Mouse (Mus musculus): Measurements from ENCODE around the gene Gadd45g. TPM values are rescaled to one million over a fixed set of nuclear protein-coding genes. Genes with fewer than 3 reads are reported as not detected.

The Gadd45g gene
- polyA plus RNA-seq, 1 experiment from 2014 or later = 33.0 TPM

DNA sequence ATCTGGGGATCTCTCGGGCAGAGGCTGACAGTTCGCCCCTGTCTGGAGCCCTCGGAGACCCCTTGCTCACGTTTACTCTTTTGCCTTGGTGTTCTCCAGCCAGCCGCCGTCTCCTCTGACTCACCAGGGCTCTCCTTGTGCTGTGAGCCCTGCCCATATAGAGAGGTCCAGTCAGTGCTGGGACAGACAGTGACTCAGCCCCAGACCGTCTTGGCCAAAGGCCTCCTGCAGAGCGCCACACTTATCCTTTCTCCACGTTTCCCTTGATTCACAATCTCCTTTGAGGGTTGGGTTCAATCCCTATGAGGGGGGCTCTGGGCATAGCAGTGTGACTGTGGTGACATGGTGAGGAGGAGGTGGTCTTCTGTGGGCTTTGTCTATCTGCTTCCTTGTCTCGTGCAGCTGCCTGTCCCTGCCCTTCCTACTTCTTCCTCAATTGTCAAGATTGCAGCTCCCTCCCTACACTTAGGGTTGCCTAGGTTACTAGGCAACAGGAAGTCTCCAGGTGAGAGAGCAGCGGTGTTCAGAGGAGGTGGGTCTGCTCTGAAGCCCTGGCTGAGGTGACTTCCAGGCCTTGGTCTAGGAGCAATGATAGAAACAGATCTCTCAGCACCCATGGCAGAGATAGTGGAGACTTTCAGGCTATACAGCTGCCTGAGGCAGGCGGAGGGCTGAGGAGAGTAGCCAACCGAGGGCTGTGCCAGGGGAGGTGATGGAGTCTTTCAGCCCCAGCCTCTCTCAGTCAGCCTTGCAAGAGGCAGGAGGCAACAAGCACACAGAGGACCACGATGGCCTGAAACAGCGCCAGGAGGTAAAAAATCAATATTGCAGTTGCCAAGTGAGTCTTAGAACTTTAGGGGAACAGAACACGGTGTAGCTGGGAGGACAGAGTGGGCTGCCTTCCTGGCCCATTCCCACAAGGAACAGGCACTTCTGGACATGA is 7.1 kb downstream of the Gadd45g start:
- H3K36me3 ChIP-seq (ENCODE audit: control insufficient read depth, insufficient read depth, low read length) = no peaks in the 10 kb centered on the region
- peak overlapping the region; percentile 6; the same call in 1 of the 2 replicates for H3K27ac ChIP-seq (ENCODE audit: low read depth)
- no peaks in the 10 kb centered on the region for H3K27me3 ChIP-seq (replicated peaks; ENCODE audit: control insufficient read depth, insufficient read depth, low read length)
- 19% methylated on average over 16 of the region's 16 CpGs for WGBS
- DNase-seq (ENCODE audit: low spot score) = peak; percentile 70
- peaks cover 42% of the 10 kb centered on the region for H3K4me1 ChIP-seq (replicated peaks; ENCODE audit: control insufficient read depth, insufficient read depth, low read length)
- H3K4me2 ChIP-seq (ENCODE audit: low read length) = peak overlapping the region; percentile 18; the same call in 1 of the 2 replicates
- H3K9me3 ChIP-seq (ENCODE audit: control insufficient read depth, low read length) = no peaks in the 10 kb centered on the region
- H3K4me3 ChIP-seq (ENCODE audit: low read depth, low read length) = no peak overlapping the region
- peak; percentile 73 for ATAC-seq (replicated peaks; ENCODE audit: low FRiP score, low TSS enrichment, low read depth)
- H3K9ac ChIP-seq (ENCODE audit: low read length) = no peak overlapping the region

- ATAC-seq (replicated peaks; ENCODE audit: low FRiP score, low TSS enrichment, low read depth) (no peak), DNase-seq (ENCODE audit: low spot score) (no peak)
- Histone ChIP-seq H3K4me2 (ENCODE audit: low read length) (no peak overlapping the region), H3K36me3 (ENCODE audit: control insufficient read depth, insufficient read depth, low read length) (no peaks in the 10 kb centered on the region), H3K27me3 (replicated peaks; ENCODE audit: control insufficient read depth, insufficient read depth, low read length) (no peaks in the 10 kb centered on the region), H3K27ac (ENCODE audit: low read depth) (no peak overlapping the region), H3K9ac (ENCODE audit: low read length) (no peak overlapping the region), H3K9me3 (ENCODE audit: control insufficient read depth, low read length) (no peaks in the 10 kb centered on the region), H3K4me1 (replicated peaks; ENCODE audit: control insufficient read depth, insufficient read depth, low read length) (peaks cover 27% of the 10 kb centered on the region), H3K4me3 (ENCODE audit: low read depth, low read length) (no peak overlapping the region)
- 70% methylated on average over 5 of the region's 5 CpGs for WGBS
These were observed 9.1 kb downstream of the Gadd45g start for GRCm38 (mm10) chr13:51855584-51855983.

- Histone ChIP-seq H3K27me3 (replicated peaks; ENCODE audit: control insufficient read depth, insufficient read depth, low read length) (no peaks in the 10 kb centered on the region), H3K36me3 (ENCODE audit: control insufficient read depth, insufficient read depth, low read length) (no peaks in the 10 kb centered on the region), H3K4me2 (ENCODE audit: low read length) (no peak overlapping the region), H3K4me3 (ENCODE audit: low read depth, low read length) (no peak overlapping the region), H3K9ac (ENCODE audit: low read length) (no peak overlapping the region), H3K4me1 (replicated peaks; ENCODE audit: control insufficient read depth, insufficient read depth, low read length) (peaks cover 23% of the 10 kb centered on the region), H3K27ac (ENCODE audit: low read depth) (no peak overlapping the region; the same call in 1 of the 2 replicates), H3K9me3 (ENCODE audit: control insufficient read depth, low read length) (no peaks in the 10 kb centered on the region)
- DNase-seq (ENCODE audit: low spot score) = no peak
- no peak for ATAC-seq (replicated peaks; ENCODE audit: low FRiP score, low TSS enrichment, low read depth)
- WGBS = 15% methylated on average over 5 of the region's 5 CpGs
These were observed 10.7 kb downstream of the Gadd45g start for GRCm38 (mm10) chr13:51857156-51857555.

DNA sequence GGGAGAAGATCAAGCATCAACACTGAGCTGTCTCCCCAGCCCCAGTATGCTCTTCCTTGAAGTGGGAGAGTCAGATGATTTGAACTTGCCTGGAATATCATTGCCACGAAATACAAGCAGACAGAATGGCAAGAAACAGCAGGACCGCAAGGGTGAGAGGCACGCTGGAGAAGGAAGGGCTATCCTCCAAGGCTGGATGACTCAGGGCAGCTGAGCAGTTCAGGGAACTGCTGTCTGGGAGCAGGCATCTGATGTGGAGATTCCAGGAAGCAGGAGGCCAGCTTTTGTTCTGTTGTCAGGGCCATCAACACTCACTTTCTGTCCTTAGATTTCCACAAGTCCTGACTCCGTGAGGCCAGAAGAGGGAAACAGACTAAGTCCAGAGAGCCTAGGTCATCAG is 12.0 kb downstream of the Gadd45g start:
- no peak overlapping the region for H3K27ac ChIP-seq (ENCODE audit: low read depth)
- WGBS = 66% methylated on average over 4 of the region's 4 CpGs
- H3K9me3 ChIP-seq (ENCODE audit: control insufficient read depth, low read length) = no peaks in the 10 kb centered on the region
- H3K27me3 ChIP-seq (replicated peaks; ENCODE audit: control insufficient read depth, insufficient read depth, low read length) = no peaks in the 10 kb centered on the region
- H3K36me3 ChIP-seq (ENCODE audit: control insufficient read depth, insufficient read depth, low read length) = no peaks in the 10 kb centered on the region
- H3K4me1 ChIP-seq (replicated peaks; ENCODE audit: control insufficient read depth, insufficient read depth, low read length) = peaks cover 10% of the 10 kb centered on the region
- DNase-seq (ENCODE audit: low spot score) (no peak), ATAC-seq (replicated peaks; ENCODE audit: low FRiP score, low TSS enrichment, low read depth) (no peak)
- H3K9ac ChIP-seq (ENCODE audit: low read length) = no peak overlapping the region
- H3K4me3 ChIP-seq (ENCODE audit: low read depth, low read length) = no peak overlapping the region
- no peak overlapping the region for H3K4me2 ChIP-seq (ENCODE audit: low read length)

DNA sequence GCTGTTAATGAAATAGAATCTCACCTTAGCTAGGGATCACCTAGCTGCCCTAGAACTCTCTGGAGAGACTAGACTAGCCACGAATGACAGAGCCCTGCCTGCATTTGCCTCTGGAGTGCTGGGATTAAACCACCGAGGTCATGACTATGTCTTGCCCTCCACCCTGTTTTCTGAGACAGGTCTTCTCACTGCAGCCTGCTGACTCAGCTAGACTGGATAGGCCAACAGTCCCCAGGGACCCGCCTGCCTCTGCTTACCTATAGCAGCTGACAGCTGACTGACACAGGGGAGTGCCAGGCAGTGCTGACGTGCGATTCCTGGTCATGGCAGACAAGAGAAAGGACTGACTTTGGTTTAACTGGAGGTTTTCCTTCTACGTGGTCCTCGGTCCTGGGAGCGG is 12.7 kb downstream of the Gadd45g start:
- no peak overlapping the region for H3K4me2 ChIP-seq (ENCODE audit: low read length)
- ATAC-seq (replicated peaks; ENCODE audit: low FRiP score, low TSS enrichment, low read depth) (no peak), DNase-seq (ENCODE audit: low spot score) (no peak)
- no peak overlapping the region for H3K9ac ChIP-seq (ENCODE audit: low read length)
- H3K27me3 ChIP-seq (replicated peaks; ENCODE audit: control insufficient read depth, insufficient read depth, low read length) = no peaks in the 10 kb centered on the region
- peaks cover 6% of the 10 kb centered on the region for H3K4me1 ChIP-seq (replicated peaks; ENCODE audit: control insufficient read depth, insufficient read depth, low read length)
- WGBS = 86% methylated on average over 8 of the region's 8 CpGs
- H3K27ac ChIP-seq (ENCODE audit: low read depth) = no peak overlapping the region
- no peaks in the 10 kb centered on the region for H3K36me3 ChIP-seq (ENCODE audit: control insufficient read depth, insufficient read depth, low read length)
- H3K4me3 ChIP-seq (ENCODE audit: low read depth, low read length) = no peak overlapping the region
- H3K9me3 ChIP-seq (ENCODE audit: control insufficient read depth, low read length) = no peaks in the 10 kb centered on the region

GRCm38 (mm10) chr13:51859798-51860197 is 13.3 kb downstream of the Gadd45g start:
- Histone ChIP-seq H3K9me3 (ENCODE audit: control insufficient read depth, low read length) (no peaks in the 10 kb centered on the region), H3K27me3 (replicated peaks; ENCODE audit: control insufficient read depth, insufficient read depth, low read length) (no peaks in the 10 kb centered on the region), H3K36me3 (ENCODE audit: control insufficient read depth, insufficient read depth, low read length) (no peaks in the 10 kb centered on the region), H3K9ac (ENCODE audit: low read length) (no peak overlapping the region), H3K4me3 (ENCODE audit: low read depth, low read length) (no peak overlapping the region), H3K4me2 (ENCODE audit: low read length) (no peak overlapping the region), H3K4me1 (replicated peaks; ENCODE audit: control insufficient read depth, insufficient read depth, low read length) (peaks cover 6% of the 10 kb centered on the region), H3K27ac (ENCODE audit: low read depth) (no peak overlapping the region)
- ATAC-seq (replicated peaks; ENCODE audit: low FRiP score, low TSS enrichment, low read depth) = no peak
- 33% methylated on average over 3 of the region's 3 CpGs for WGBS
- DNase-seq (ENCODE audit: low spot score) = no peak

- no peaks in the 10 kb centered on the region for H3K27me3 ChIP-seq (replicated peaks; ENCODE audit: control insufficient read depth, insufficient read depth, low read length)
- no peak overlapping the region for H3K4me3 ChIP-seq (ENCODE audit: low read depth, low read length)
- WGBS = 91% methylated on average over 1 of the region's 1 CpGs
- no peaks in the 10 kb centered on the region for H3K4me1 ChIP-seq (replicated peaks; ENCODE audit: control insufficient read depth, insufficient read depth, low read length)
- H3K27ac ChIP-seq (ENCODE audit: low read depth) = no peak overlapping the region
- DNase-seq (ENCODE audit: low spot score) (no peak), ATAC-seq (replicated peaks; ENCODE audit: low FRiP score, low TSS enrichment, low read depth) (no peak)
- H3K4me2 ChIP-seq (ENCODE audit: low read length) = no peak overlapping the region
- no peaks in the 10 kb centered on the region for H3K9me3 ChIP-seq (ENCODE audit: control insufficient read depth, low read length)
- H3K36me3 ChIP-seq (ENCODE audit: control insufficient read depth, insufficient read depth, low read length) = no peaks in the 10 kb centered on the region
- H3K9ac ChIP-seq (ENCODE audit: low read length) = no peak overlapping the region
These were observed 16.3 kb downstream of the Gadd45g start for GRCm38 (mm10) chr13:51862750-51863149.

- WGBS = 64% methylated on average over 11 of the region's 11 CpGs
- Histone ChIP-seq H3K9ac (ENCODE audit: low read length) (no peak overlapping the region), H3K27ac (ENCODE audit: low read depth) (no peak overlapping the region), H3K36me3 (ENCODE audit: control insufficient read depth, insufficient read depth, low read length) (no peaks in the 10 kb centered on the region), H3K9me3 (ENCODE audit: control insufficient read depth, low read length) (no peaks in the 10 kb centered on the region), H3K4me2 (ENCODE audit: low read length) (no peak overlapping the region), H3K4me3 (ENCODE audit: low read depth, low read length) (no peak overlapping the region), H3K27me3 (replicated peaks; ENCODE audit: control insufficient read depth, insufficient read depth, low read length) (no peaks in the 10 kb centered on the region), H3K4me1 (replicated peaks; ENCODE audit: control insufficient read depth, insufficient read depth, low read length) (peaks cover 13% of the 10 kb centered on the region)
- ATAC-seq (replicated peaks; ENCODE audit: low FRiP score, low TSS enrichment, low read depth) = no peak
- DNase-seq (ENCODE audit: low spot score) = no peak
These were observed 19.7 kb downstream of the Gadd45g start for GRCm38 (mm10) chr13:51866151-51866659.

Data from intestine, embryonic 14.5 days (tissue).